Mouse (Mus musculus) G1E (cell line): Measurements from ENCODE around the gene Mrgprh.

Experiments used
- CTCF ChIP-seq: IDR thresholded peaks from 2 replicates; pipeline ENCODE4 v1.5.1; 2012; ENCODE audit warnings: low read depth, low read length, inconsistent platforms, mixed read lengths
- GATA1 ChIP-seq: IDR thresholded peaks from 2 replicates; pipeline ENCODE4 v1.6.1; 2012; ENCODE audit warnings: borderline replicate concordance, low read length, inconsistent platforms, mixed read lengths
- GATA2 ChIP-seq: IDR thresholded peaks from 2 replicates; pipeline ENCODE4 v1.6.1; 2012; ENCODE audit warnings: low read depth, low read length, inconsistent platforms, borderline replicate concordance
- POLR2AphosphoS5 ChIP-seq: IDR thresholded peaks from 2 replicates; pipeline ENCODE4 v1.6.1; 2012; ENCODE audit warnings: low read depth, low read length, inconsistent platforms; ENCODE audit not compliant: insufficient replicate concordance
- TAL1 ChIP-seq: conservative IDR thresholded peaks from 2 replicates; pipeline ENCODE4 v1.6.1; 2012; ENCODE audit warnings: low read depth, low read length, inconsistent platforms, mixed read lengths

GRCm38 (mm10) chr17:12903372-12904333, 27.8 kb downstream of the Mrgprh start:
- TF ChIP-seq GATA1 (no peak), CTCF (no peak), POLR2AphosphoS5 (no peak), GATA2 (no peak), TAL1 (no peak)
